Mouse (Mus musculus) intestine, postnatal 0 days (tissue): ENCODE results near the gene Sox14. TPM values are rescaled to one million over a fixed set of nuclear protein-coding genes. Genes with fewer than 3 reads are reported as not detected.

Experiments
- ATAC-seq: fragments of 200-750 bp; cut with Nextera tagmentation; 2 replicates; pipeline ENCODE4 v1.8.0; 2017; ENCODE audit warnings: mild to moderate bottlenecking, moderate TSS enrichment, moderate library complexity
- H3K27ac ChIP-seq: fragments of 300-500 bp; sonication (generic); 2 replicates; pipeline ENCODE4 v1.5.1; 2014; ENCODE audit warnings: mild to moderate bottlenecking, low read depth, low read length, moderate library complexity
- H3K27me3 ChIP-seq: fragments of 300-500 bp; sonication (generic); replicated peaks from 2 replicates; pipeline ENCODE4 v1.6.1; 2014; ENCODE audit warnings: low read length, mixed read lengths; ENCODE audit not compliant: control insufficient read depth, insufficient read depth
- H3K36me3 ChIP-seq: fragments of 300-500 bp; sonication (generic); 2 replicates; pipeline ENCODE4 v1.6.1; 2014; ENCODE audit warnings: mild to moderate bottlenecking, moderate library complexity; ENCODE audit not compliant: control insufficient read depth, insufficient read depth
- H3K4me1 ChIP-seq: fragments of 300-500 bp; sonication (generic); replicated peaks from 2 replicates; pipeline ENCODE4 v1.6.1; 2014; ENCODE audit warnings: antibody characterized with exemption, low read length, mixed read lengths; ENCODE audit not compliant: control insufficient read depth, insufficient read depth
- H3K4me2 ChIP-seq: fragments of 300-500 bp; sonication (generic); replicated peaks from 2 replicates; pipeline ENCODE4 v1.6.1; 2014; ENCODE audit warnings: low read depth, mild to moderate bottlenecking, moderate library complexity
- H3K4me3 ChIP-seq: fragments of 300-500 bp; sonication (generic); 2 replicates; pipeline ENCODE4 v1.5.1; 2014; ENCODE audit warnings: low read depth, low read length
- H3K9ac ChIP-seq: fragments of 300-500 bp; sonication (generic); 2 replicates; pipeline ENCODE4 v1.6.1; 2014; ENCODE audit warnings: mild to moderate bottlenecking, low read depth, low read length
- H3K9me3 ChIP-seq: fragments of 300-500 bp; sonication (generic); 2 replicates; pipeline ENCODE4 v1.6.1; 2016; ENCODE audit warnings: mixed run types; ENCODE audit not compliant: control insufficient read depth
- CTCF ChIP-seq: sonication (generic); IDR thresholded peaks from 2 replicates; pipeline ENCODE4 v1.5.1; 2016; ENCODE audit warnings: low read depth, mild to moderate bottlenecking, control low read depth, antibody characterized with exemption, moderate library complexity
- WGBS: fragments of 180-500 bp; shearing (Covaris S2); extraction: QIAGEN DNeasy Blood & Tissue Kit; methylation state at CpG from one replicate; pipeline ENCODE4 v1.1.7; 2014; 5-methylcytosine and 5-hydroxymethylcytosine counted together
- polyA plus RNA-seq: library from polyadenylated mRNA; unstranded; fragments of >200 nt; fragmentation: Nextera tagmentation; extraction: Ambion mirVana; gene quantifications from 2 replicates; pipeline ENCODE4 v1.2.1, GENCODE M21; 2015

The Sox14 gene
- polyA plus RNA-seq, 1 experiment from 2014 or later, result not detected

GRCm38 (mm10) chr9:99836707-99837106 lies 39.3 kb downstream of the Sox14 start:
- Histone ChIP-seq H3K9me3 (no peaks in the 10 kb centered on the region), H3K27me3 (no peaks in the 10 kb centered on the region), H3K9ac (no peak overlapping the region), H3K27ac (no peak overlapping the region), H3K36me3 (no peaks in the 10 kb centered on the region), H3K4me3 (no peak overlapping the region), H3K4me2 (no peak overlapping the region), H3K4me1 (no peaks in the 10 kb centered on the region)
- ATAC-seq, result no peak
- no peak for TF ChIP-seq CTCF
- WGBS, result 92% methylated on average over 12 of the region's 12 CpGs

- 72% methylated on average over 11 of the region's 11 CpGs for WGBS
- no peak overlapping the region for H3K9ac ChIP-seq
- no peaks in the 10 kb centered on the region for H3K4me1 ChIP-seq
Measured at GRCm38 (mm10) chr9:99835624-99836430, 40.1 kb downstream of the Sox14 start.

More at GRCm38 (mm10) chr9:99835624-99836430, 40.1 kb downstream of the Sox14 start:
- Histone ChIP-seq H3K27me3 (no peaks in the 10 kb centered on the region), H3K4me2 (no peak overlapping the region), H3K36me3 (no peaks in the 10 kb centered on the region), H3K27ac (no peak overlapping the region), H3K9me3 (no peaks in the 10 kb centered on the region), H3K4me3 (no peak overlapping the region)
- ATAC-seq, result no peak
- no peak for TF ChIP-seq CTCF

Other genes with a start within 250 kb of the Sox14 start
- gene Dzip1l, start 246.7 kb downstream of the Sox14 start, polyA plus RNA-seq, result 3.3 and 4.1 TPM in 2 replicates
- 1.8 and 11.7 TPM in 2 replicates for gene Cldn18, start 158.9 kb downstream of the Sox14 start, polyA plus RNA-seq